Mouse (Mus musculus) small intestine, adult 2 months (tissue): Measurements from ENCODE around the gene Clic4.

Experiments
- CTCF ChIP-seq: fragments of 200-500 bp; IDR thresholded peaks from 2 replicates; pipeline ENCODE4 v1.5.1; 2012; ENCODE audit warnings: low read depth, mild to moderate bottlenecking, control low read depth, inconsistent platforms, low read length, moderate library complexity, mixed read lengths; ENCODE audit not compliant: insufficient replicate concordance, insufficient read length; ENCODE audit errors: extremely low read depth
- POLR2A ChIP-seq: fragments of 200-500 bp; IDR thresholded peaks from 2 replicates; pipeline ENCODE4 v1.6.1; 2012; ENCODE audit warnings: low read depth, mild to moderate bottlenecking, control low read depth, inconsistent platforms, low read length, moderate library complexity

GRCm38 (mm10) chr4:135317966-135318365, 45.4 kb upstream of the Clic4 start:
- TF ChIP-seq POLR2A: no peak
- peak; percentile 93; the same call in 1 of the 2 replicates for TF ChIP-seq CTCF
